Mouse (Mus musculus) MEL (cell line): Measurements from ENCODE around the gene Hinfp. TPM values are rescaled to one million over a fixed set of nuclear protein-coding genes. Genes with fewer than 3 reads are reported as not detected.

Source experiments
- DNase-seq: peaks from one replicate; pipeline ENCODE4 v3.0.0; 2011; ENCODE audit warnings: low read depth, low spot score
- H3K27ac ChIP-seq: 2 replicates; pipeline ENCODE4 v1.5.1; 2012; ENCODE audit warnings: low read depth, mild to moderate bottlenecking, control low read depth, low read length, moderate library complexity; ENCODE audit not compliant: control insufficient read depth
- H3K27me3 ChIP-seq, 2 experiments: fragments of 150-350 bp in 1 of 2; sonication (generic) in 1 of 2; 2 replicates each; pipeline ENCODE4 v1.6.1; 2012; ENCODE audit warnings: low read length in 2 of 2, mild to moderate bottlenecking in 2 of 2, improper control_type of control experiment in 1 of 2, moderate library complexity in 1 of 2; ENCODE audit not compliant: insufficient read depth in 2 of 2, control insufficient read depth in 1 of 2
- H3K36me3 ChIP-seq, 2 experiments: 2 replicates each; pipeline ENCODE4 v1.6.1; 2012 to 2014; ENCODE audit warnings: low read length in 2 of 2, improper control_type of control experiment in 1 of 2, inconsistent platforms in 1 of 2, mild to moderate bottlenecking in 1 of 2; ENCODE audit not compliant: insufficient read depth in 2 of 2, control insufficient read depth in 1 of 2
- H3K4me1 ChIP-seq, 2 experiments: fragments of 150-350 bp in 1 of 2; sonication (generic) in 1 of 2; 2 replicates each; pipeline ENCODE4 v1.6.1; 2012; ENCODE audit warnings: low read length in 2 of 2, improper control_type of control experiment in 1 of 2, mild to moderate bottlenecking in 1 of 2; ENCODE audit not compliant: insufficient read depth in 2 of 2, control insufficient read depth in 1 of 2
- H3K4me3 ChIP-seq, 2 experiments: fragments of 150-350 bp in 1 of 2; sonication (generic) in 1 of 2; 2 replicates each; pipeline ENCODE4 v1.5.1; 2012; ENCODE audit warnings: low read depth in 2 of 2, low read length in 2 of 2, mild to moderate bottlenecking in 2 of 2, moderate library complexity in 2 of 2, control low read depth in 1 of 2, improper control_type of control experiment in 1 of 2; ENCODE audit not compliant: control insufficient read depth in 1 of 2, insufficient read depth in 1 of 2
- H3K79me2 ChIP-seq: 2 replicates; pipeline ENCODE4 v1.6.1; 2012; ENCODE audit warnings: mild to moderate bottlenecking, low read length, moderate library complexity; ENCODE audit not compliant: control insufficient read depth, poor library complexity, insufficient read depth
- H3K9ac ChIP-seq: 2 replicates; pipeline ENCODE4 v1.6.1; 2012; ENCODE audit warnings: low read depth, mild to moderate bottlenecking, control low read depth, low read length, moderate library complexity; ENCODE audit not compliant: control insufficient read depth, poor library complexity, severe bottlenecking
- H3K9me3 ChIP-seq: fragments of 150-350 bp; sonication (generic); replicated peaks from 2 replicates; pipeline ENCODE4 v1.6.1; 2012; ENCODE audit warnings: mild to moderate bottlenecking, low read length, improper control_type of control experiment, moderate library complexity; ENCODE audit not compliant: insufficient read depth
- BHLHE40 ChIP-seq: IDR thresholded peaks from 2 replicates; pipeline ENCODE4 v1.6.1; 2012; ENCODE audit warnings: low read depth, mild to moderate bottlenecking, inconsistent platforms, low read length, improper control_type of control experiment, borderline replicate concordance
- CHD1 ChIP-seq: IDR thresholded peaks from 2 replicates; pipeline ENCODE4 v1.6.1; 2012; ENCODE audit warnings: low read depth, mild to moderate bottlenecking, inconsistent platforms, low read length, improper control_type of control experiment
- EP300 ChIP-seq, 2 experiments: IDR thresholded peaks; 2 replicates each; pipeline ENCODE4 v1.6.1; 2011; ENCODE audit warnings: improper control_type of control experiment in 2 of 2, low read length in 2 of 2, low read depth in 1 of 2, mild to moderate bottlenecking in 1 of 2
- MAX ChIP-seq: IDR thresholded peaks from 2 replicates; pipeline ENCODE4 v1.6.1; 2011; ENCODE audit warnings: low read length, improper control_type of control experiment
- MEF2A ChIP-seq: IDR thresholded peaks from 2 replicates; pipeline ENCODE4 v1.6.1; 2014; ENCODE audit warnings: low read depth, mild to moderate bottlenecking, inconsistent platforms, low read length, improper control_type of control experiment; ENCODE audit not compliant: poor library complexity, insufficient replicate concordance, severe bottlenecking; ENCODE audit errors: extremely low read depth
- MYC ChIP-seq: IDR thresholded peaks from 2 replicates; pipeline ENCODE4 v1.6.1; 2011; ENCODE audit warnings: low read depth, mild to moderate bottlenecking, low read length, improper control_type of control experiment, moderate library complexity
- POLR2AphosphoS5 ChIP-seq: IDR thresholded peaks from 2 replicates; pipeline ENCODE4 v1.6.1; 2012; ENCODE audit warnings: low read depth, borderline replicate concordance, mild to moderate bottlenecking, inconsistent platforms, low read length, moderate library complexity, mixed read lengths
- TCF12 ChIP-seq: IDR thresholded peaks from 2 replicates; pipeline ENCODE4 v1.6.1; 2014; ENCODE audit warnings: low read depth, mild to moderate bottlenecking, inconsistent platforms, low read length, improper control_type of control experiment, moderate library complexity
- USF1 ChIP-seq: IDR thresholded peaks from 2 replicates; pipeline ENCODE4 v1.6.1; 2014; ENCODE audit warnings: low read depth, mild to moderate bottlenecking, inconsistent platforms, low read length, improper control_type of control experiment, moderate library complexity
- ZC3H11A ChIP-seq: IDR thresholded peaks from 2 replicates; pipeline ENCODE4 v1.6.1; 2012; ENCODE audit warnings: low read depth, mild to moderate bottlenecking, inconsistent platforms, low read length, improper control_type of control experiment
- ZNF384 ChIP-seq: IDR thresholded peaks from 2 replicates; pipeline ENCODE4 v1.6.1; 2012; ENCODE audit warnings: low read depth, mild to moderate bottlenecking, inconsistent platforms, low read length, improper control_type of control experiment
- polyA plus RNA-seq, 2 experiments: library from polyadenylated mRNA; stranded (reverse) in 1 of 2; unstranded in 1 of 2; fragments of >175 nt in 1 of 2; fragments of >200 nt in 1 of 2; gene quantifications; 2 replicates each; pipeline versions ENCODE4 v1.2.1 to v1.2.4; 2012; ENCODE audit warnings: low replicate concordance in 2 of 2, low read depth in 1 of 2; ENCODE audit not compliant: insufficient read length in 2 of 2, insufficient read depth in 1 of 2, missing spikeins in 1 of 2
- total RNA-seq: library from RNA; depleted of rRNA; stranded (reverse); fragments of 300-350 nt; gene quantifications from 2 replicates; pipeline ENCODE4 v1.2.3, GENCODE M21; 2012; rRNA removed

Gene Hinfp
- total and polyA plus RNA-seq, 3 experiments, result 16.4 to 31.3 TPM; not detected in 1

GRCm38 (mm10) chr9:44243621-44244020, 61.9 kb downstream of the Hinfp start:
- Histone ChIP-seq H3K27ac (no peak overlapping the region), H3K36me3 (no peaks in the 10 kb centered on the region), H3K9me3 (no peaks in the 10 kb centered on the region), H3K9ac (no peak overlapping the region), H3K27me3 (no peaks in the 10 kb centered on the region), H3K79me2 (no peaks in the 10 kb centered on the region)
- DNase-seq, result no peak
- no peak for TF ChIP-seq MYC
- no peak for TF ChIP-seq USF1
- TF ChIP-seq TCF12, result no peak
- TF ChIP-seq BHLHE40, result no peak
- no peak for TF ChIP-seq MAX
- no peak for TF ChIP-seq ZNF384
- TF ChIP-seq EP300 (IDR thresholded peaks at IDR 0.05; ENCODE audit: low read depth in 1 of 2, low read length in 2 of 2), result no peak
- TF ChIP-seq CHD1, result no peak
- TF ChIP-seq MEF2A, result no peak
- TF ChIP-seq POLR2AphosphoS5, result no peak
- no peak for TF ChIP-seq ZC3H11A
- TF ChIP-seq, all 39 proteins: peak for 0
- Histone ChIP-seq H3K4me3 (no peak overlapping the region), H3K4me1 (no peaks in the 10 kb centered on the region)

Other genes starting within 250 kb of the Hinfp start
- gene Usp2, start 238.7 kb downstream of the Hinfp start, total RNA-seq, result 3.6 and 4.3 TPM in 2 replicates
- gene Usp2, start 238.7 kb downstream of the Hinfp start, polyA plus RNA-seq, result 10 to 100 TPM in 1 of 2 experiments, not detected in 1; 13.9 TPM
- gene Mfrp, start 203.9 kb downstream of the Hinfp start, total RNA-seq, result not detected in 2 replicates
- under 1 TPM in 1 of 2 experiments, not detected in 1; 0.10 TPM for gene Mfrp, start 203.9 kb downstream of the Hinfp start, polyA plus RNA-seq
- gene C1qtnf5, start 198.4 kb downstream of the Hinfp start, total RNA-seq, result 0.19 TPM in 1 of 2 replicates, not detected in the other
- gene C1qtnf5, start 198.4 kb downstream of the Hinfp start, polyA plus RNA-seq, result under 1 TPM in 1 of 2 experiments, not detected in 1; 0.13 TPM
- not detected in 2 replicates for gene Gm49380, start 192.2 kb downstream of the Hinfp start, total RNA-seq
- gene Gm49380, start 192.2 kb downstream of the Hinfp start, polyA plus RNA-seq, result under 1 TPM in 1 of 2 experiments, not detected in 1; 0.24 TPM
- 13.3 and 14.0 TPM in 2 replicates for gene Rnf26, start 192.2 kb downstream of the Hinfp start, total RNA-seq
- gene Rnf26, start 192.2 kb downstream of the Hinfp start, polyA plus RNA-seq, result 10 to 100 TPM in 1 of 2 experiments, not detected in 1; 55.1 TPM
- gene Mcam, start 171.2 kb downstream of the Hinfp start, total RNA-seq, result 0.10 and 0.15 TPM in 2 replicates
- under 1 TPM in 1 of 2 experiments, not detected in 1; 0.88 TPM for gene Mcam, start 171.2 kb downstream of the Hinfp start, polyA plus RNA-seq
- gene Cbl, start 71.6 kb downstream of the Hinfp start, total RNA-seq, result 9.1 and 14.9 TPM in 2 replicates
- gene Cbl, start 71.6 kb downstream of the Hinfp start, polyA plus RNA-seq, result 10 to 100 TPM; 36.8 to 41.1 TPM
- not detected in 2 replicates for gene Ccdc153, start 65.0 kb downstream of the Hinfp start, total RNA-seq
- not detected for gene Ccdc153, start 65.0 kb downstream of the Hinfp start, polyA plus RNA-seq
- not detected in 2 replicates for gene Pdzd3, start 54.2 kb downstream of the Hinfp start, total RNA-seq
- under 1 TPM in 1 of 2 experiments, not detected in 1; 0.06 TPM for gene Pdzd3, start 54.2 kb downstream of the Hinfp start, polyA plus RNA-seq
- 1.2 and 1.5 TPM in 2 replicates for gene Nlrx1, start 37.1 kb downstream of the Hinfp start, total RNA-seq
- gene Nlrx1, start 37.1 kb downstream of the Hinfp start, polyA plus RNA-seq, result 1 to 10 TPM in 1 of 2 experiments, not detected in 1; 7.0 TPM
- gene Abcg4, start 17.1 kb downstream of the Hinfp start, total RNA-seq, result 2.5 and 4.1 TPM in 2 replicates
- 10 to 100 TPM in 1 of 2 experiments, not detected in 1; 17.1 TPM for gene Abcg4, start 17.1 kb downstream of the Hinfp start, polyA plus RNA-seq
- 4.3 and 4.7 TPM in 2 replicates for gene C2cd2l, start 14.6 kb upstream of the Hinfp start, total RNA-seq
- gene C2cd2l, start 14.6 kb upstream of the Hinfp start, polyA plus RNA-seq, result 10 to 100 TPM in 1 of 2 experiments, not detected in 1; 10.9 TPM
- gene Dpagt1, start 20.3 kb upstream of the Hinfp start, total RNA-seq, result 12.7 and 14.9 TPM in 2 replicates
- 10 to 100 TPM in 1 of 2 experiments, not detected in 1; 43.5 TPM for gene Dpagt1, start 20.3 kb upstream of the Hinfp start, polyA plus RNA-seq
- 805 and 828 TPM in 2 replicates for gene H2afx, start 29.0 kb upstream of the Hinfp start, total RNA-seq
- 10 to 100 TPM in 1 of 2 experiments, not detected in 1; 89.6 TPM for gene H2afx, start 29.0 kb upstream of the Hinfp start, polyA plus RNA-seq
- 110 and 145 TPM in 2 replicates for gene Hmbs, start 38.6 kb upstream of the Hinfp start, total RNA-seq
- gene Hmbs, start 38.6 kb upstream of the Hinfp start, polyA plus RNA-seq, result 100 to 1,000 TPM in 1 of 2 experiments, not detected in 1; 138 TPM
- gene Vps11, start 56.0 kb upstream of the Hinfp start, total RNA-seq, result 18.4 and 18.6 TPM in 2 replicates
- gene Vps11, start 56.0 kb upstream of the Hinfp start, polyA plus RNA-seq, result 10 to 100 TPM in 1 of 2 experiments, not detected in 1; 27.1 TPM
- gene Hyou1, start 73.8 kb upstream of the Hinfp start, total RNA-seq, result 137 and 186 TPM in 2 replicates
- gene Hyou1, start 73.8 kb upstream of the Hinfp start, polyA plus RNA-seq, result 100 to 1,000 TPM in 1 of 2 experiments, not detected in 1; 160 TPM
- gene Slc37a4, start 91.2 kb upstream of the Hinfp start, total RNA-seq, result 29.0 and 31.9 TPM in 2 replicates
- 10 to 100 TPM in 1 of 2 experiments, not detected in 1; 35.3 TPM for gene Slc37a4, start 91.2 kb upstream of the Hinfp start, polyA plus RNA-seq
- gene Rps25, start 101.5 kb upstream of the Hinfp start, total RNA-seq, result 2,496 and 2,743 TPM in 2 replicates
- gene Rps25, start 101.5 kb upstream of the Hinfp start, polyA plus RNA-seq, result 1,000 to 10,000 TPM in 1 of 2 experiments, not detected in 1; 3,114 TPM
- 121 and 140 TPM in 2 replicates for gene Trappc4, start 101.9 kb upstream of the Hinfp start, total RNA-seq
- gene Trappc4, start 101.9 kb upstream of the Hinfp start, polyA plus RNA-seq, result 100 to 1,000 TPM in 1 of 2 experiments, not detected in 1; 129 TPM
- gene Ccdc84, start 112.9 kb upstream of the Hinfp start, total RNA-seq, result 13.2 and 18.7 TPM in 2 replicates
- 10 to 100 TPM in 1 of 2 experiments, not detected in 1; 18.0 TPM for gene Ccdc84, start 112.9 kb upstream of the Hinfp start, polyA plus RNA-seq
- gene Foxr1, start 135.5 kb upstream of the Hinfp start, total RNA-seq, result 0.08 TPM in 1 of 2 replicates, not detected in the other
- gene Foxr1, start 135.5 kb upstream of the Hinfp start, polyA plus RNA-seq, result under 1 TPM in 1 of 2 experiments, not detected in 1; 0.07 TPM
- not detected in 2 replicates for gene Upk2, start 149.3 kb upstream of the Hinfp start, total RNA-seq
- not detected for gene Upk2, start 149.3 kb upstream of the Hinfp start, polyA plus RNA-seq
- gene Bcl9l, start 177.2 kb upstream of the Hinfp start, total RNA-seq, result 0.58 and 0.78 TPM in 2 replicates
- 1 to 10 TPM in 1 of 2 experiments, not detected in 1; 5.1 TPM for gene Bcl9l, start 177.2 kb upstream of the Hinfp start, polyA plus RNA-seq